Mouse (Mus musculus) CH12.LX (cell line): ENCODE results near the gene Lonp1. TPM values are rescaled to one million over a fixed set of nuclear protein-coding genes. Genes with fewer than 3 reads are reported as not detected.

Source experiments
- DNase-seq: peaks from one replicate; pipeline ENCODE4 v3.0.0-alpha.2; 2013; ENCODE audit errors: extremely low read depth
- H3K27ac ChIP-seq: 2 replicates; pipeline ENCODE4 v1.5.1; 2012; ENCODE audit warnings: low read depth, mild to moderate bottlenecking, control low read depth, moderate library complexity; ENCODE audit not compliant: insufficient read depth
- H3K27me3 ChIP-seq: replicated peaks from 2 replicates; pipeline ENCODE3; 2012; ENCODE audit warnings: inconsistent platforms
- H3K36me3 ChIP-seq, 2 experiments: replicated peaks in 1 of 2; 2 replicates each; pipeline versions ENCODE3 to v1.6.1; 2012; ENCODE audit warnings: inconsistent platforms in 1 of 2, low read length in 1 of 2, mild to moderate bottlenecking in 1 of 2, mixed read lengths in 1 of 2, moderate library complexity in 1 of 2; ENCODE audit not compliant: control insufficient read depth in 1 of 2, insufficient read depth in 1 of 2
- H3K4me1 ChIP-seq, 2 experiments: 2 replicates each; pipeline ENCODE4 v1.6.1; 2012; ENCODE audit warnings: inconsistent platforms in 1 of 2, moderate library complexity in 1 of 2; ENCODE audit not compliant: insufficient read depth in 2 of 2, control insufficient read depth in 1 of 2
- H3K4me2 ChIP-seq: 2 replicates; pipeline ENCODE4 v1.6.1; 2012; ENCODE audit warnings: low read depth, mild to moderate bottlenecking, control low read depth; ENCODE audit not compliant: poor library complexity, insufficient read depth, severe bottlenecking
- H3K4me3 ChIP-seq, 3 experiments: fragments of 150-350 bp in 1 of 3; sonication (generic) in 1 of 3; replicated peaks in 1 of 3; 2 replicates each; pipeline versions ENCODE3 to v1.5.1; 2011 to 2012; ENCODE audit warnings: low read depth in 2 of 3, low read length in 2 of 3, mild to moderate bottlenecking in 2 of 3, moderate library complexity in 2 of 3, control low read depth in 1 of 3, improper control_type of control experiment in 1 of 3, inconsistent platforms in 1 of 3, mixed read lengths in 1 of 3; ENCODE audit not compliant: poor library complexity in 1 of 3
- H3K79me2 ChIP-seq: replicated peaks from 2 replicates; pipeline ENCODE4 v1.6.1; 2012; ENCODE audit warnings: mild to moderate bottlenecking, moderate library complexity; ENCODE audit not compliant: control insufficient read depth, poor library complexity, insufficient read depth, severe bottlenecking; ENCODE audit errors: extremely low read depth
- H3K9ac ChIP-seq: 2 replicates; pipeline ENCODE4 v1.6.1; 2012; ENCODE audit warnings: low read depth, mild to moderate bottlenecking, control low read depth, moderate library complexity; ENCODE audit not compliant: insufficient read depth
- H3K9me3 ChIP-seq: replicated peaks from 2 replicates; pipeline ENCODE3; 2012; ENCODE audit warnings: low read length, inconsistent platforms, mixed read lengths
- MAZ ChIP-seq: IDR thresholded peaks from 2 replicates; pipeline ENCODE4 v1.6.1; 2012; ENCODE audit warnings: low read depth, mild to moderate bottlenecking, inconsistent platforms, low read length, improper control_type of control experiment, moderate library complexity
- dilution Hi-C: fragments of 300-500 bp; cut with MboI; formaldehyde crosslinking; loops from 2 replicates; pipeline ENCODE4 v1.14.3; 2020; ENCODE audit warnings: low sequenced_read_pairs; ENCODE audit not compliant: extremely low pct_unique_long_range_greater_than_20kb, extremely low pct_ligation_motif_present
- in situ Hi-C: fragments of 300-500 bp; cut with MboI; formaldehyde crosslinking; loops from 3 replicates; pipeline ENCODE4 v1.14.3; 2019; ENCODE audit warnings: low sequenced_read_pairs, low pct_ligation_motif_present, low pct_unique_long_range_greater_than_20kb, mixed read lengths
- polyA plus RNA-seq: library from polyadenylated mRNA; unstranded; fragments of >175 nt; gene quantifications from 2 replicates; pipeline ENCODE4 v1.2.1, GENCODE M21; 2012; ENCODE audit warnings: low read depth; ENCODE audit not compliant: insufficient read length
- total RNA-seq, 2 experiments: library from RNA; depleted of rRNA; stranded (reverse); fragments of 300-350 nt in 1 of 2; fragments of >200 nt in 1 of 2; gene quantifications; 2 replicates each; pipeline ENCODE4 v1.2.3; 2012 to 2014

The Lonp1 gene
- total and polyA plus RNA-seq, 3 experiments, result 69.6 to 151 (median 99.4) TPM

DNA sequence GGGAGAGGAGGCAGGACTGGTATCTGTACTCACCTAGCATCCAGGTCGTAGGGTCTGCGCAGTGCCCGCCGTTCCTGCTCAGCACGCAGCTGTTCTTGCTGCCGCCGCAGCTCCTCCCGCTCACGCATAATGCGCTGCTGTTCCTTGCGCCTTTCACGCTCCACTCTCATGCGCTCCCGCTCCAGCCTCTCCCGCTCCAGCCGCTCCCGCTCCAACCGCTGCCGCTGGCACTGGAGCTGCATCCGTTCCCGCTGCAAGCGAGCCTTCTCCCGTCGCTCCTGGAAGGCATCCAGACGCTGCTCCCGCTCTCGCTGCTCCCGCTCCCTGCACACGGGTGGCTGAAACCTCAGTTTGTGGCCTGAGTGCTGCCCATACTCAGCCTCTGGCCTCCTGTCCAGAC lies 60.4 kb downstream of the Lonp1 start:
- Histone ChIP-seq H3K4me3 (no peak overlapping the region), H3K4me2 (no peak overlapping the region), H3K9me3 (no peaks in the 10 kb centered on the region), H3K27me3 (no peaks in the 10 kb centered on the region), H3K79me2 (no peaks in the 10 kb centered on the region), H3K9ac (no peak overlapping the region), H3K27ac (no peak overlapping the region), H3K4me1 (no peaks in the 10 kb centered on the region), H3K36me3 (peaks cover 95 to 99% of the 10 kb centered on the region in 2 experiments)
- dilution Hi-C loops (no loop called here), in situ Hi-C loops (loop anchor here (5.0 kb wide), 1 partner anchor 96 kb away; no protein-coding TSS in a partner anchor)
- TF ChIP-seq MAZ, result no peak
- no peak for DNase-seq

Other genes starting within 250 kb of the Lonp1 start
- 31.6 and 41.1 TPM in 2 replicates for gene Ptprs, start 150.4 kb downstream of the Lonp1 start, total RNA-seq (2012; rRNA removed)
- 10.4 and 11.3 TPM in 2 replicates for gene Ptprs, start 150.4 kb downstream of the Lonp1 start, total RNA-seq (2014; rRNA removed)
- 20.7 and 27.0 TPM in 2 replicates for gene Ptprs, start 150.4 kb downstream of the Lonp1 start, polyA plus RNA-seq
- gene Znrf4, start 114.5 kb downstream of the Lonp1 start, total RNA-seq (2012; rRNA removed), result not detected in 2 replicates
- not detected in 2 replicates for gene Znrf4, start 114.5 kb downstream of the Lonp1 start, total RNA-seq (2014; rRNA removed)
- gene Znrf4, start 114.5 kb downstream of the Lonp1 start, polyA plus RNA-seq, result not detected in 2 replicates
- gene Gm20219, start 72.5 kb downstream of the Lonp1 start, total RNA-seq (2012; rRNA removed), result 0.42 TPM in 2 replicates
- gene Gm20219, start 72.5 kb downstream of the Lonp1 start, total RNA-seq (2014; rRNA removed), result not detected in 2 replicates
- 1.4 and 1.6 TPM in 2 replicates for gene Gm20219, start 72.5 kb downstream of the Lonp1 start, polyA plus RNA-seq
- 74.0 and 85.7 TPM in 2 replicates for gene Safb2, start 42.3 kb downstream of the Lonp1 start, total RNA-seq (2012; rRNA removed)
- gene Safb2, start 42.3 kb downstream of the Lonp1 start, total RNA-seq (2014; rRNA removed), result 13.8 and 16.3 TPM in 2 replicates
- gene Safb2, start 42.3 kb downstream of the Lonp1 start, polyA plus RNA-seq, result 170 and 244 TPM in 2 replicates
- gene Safb, start 42.1 kb downstream of the Lonp1 start, total RNA-seq (2012; rRNA removed), result 75.9 and 88.5 TPM in 2 replicates
- gene Safb, start 42.1 kb downstream of the Lonp1 start, total RNA-seq (2014; rRNA removed), result 19.7 and 25.4 TPM in 2 replicates
- gene Safb, start 42.1 kb downstream of the Lonp1 start, polyA plus RNA-seq, result 135 and 142 TPM in 2 replicates
- gene 2410015M20Rik, start 17.1 kb downstream of the Lonp1 start, total RNA-seq (2012; rRNA removed), result 249 and 272 TPM in 2 replicates
- gene 2410015M20Rik, start 17.1 kb downstream of the Lonp1 start, total RNA-seq (2014; rRNA removed), result 154 TPM in 2 replicates
- 178 and 202 TPM in 2 replicates for gene 2410015M20Rik, start 17.1 kb downstream of the Lonp1 start, polyA plus RNA-seq
- gene Rpl36, start 13.5 kb downstream of the Lonp1 start, total RNA-seq (2012; rRNA removed), result 4,187 and 4,995 TPM in 2 replicates
- gene Rpl36, start 13.5 kb downstream of the Lonp1 start, total RNA-seq (2014; rRNA removed), result 1,342 and 1,734 TPM in 2 replicates
- gene Rpl36, start 13.5 kb downstream of the Lonp1 start, polyA plus RNA-seq, result 1,364 and 1,412 TPM in 2 replicates
- 0.21 and 0.25 TPM in 2 replicates for gene Catsperd, start 1.3 kb upstream of the Lonp1 start, total RNA-seq (2012; rRNA removed)
- gene Catsperd, start 1.3 kb upstream of the Lonp1 start, total RNA-seq (2014; rRNA removed), result 0.16 and 0.49 TPM in 2 replicates
- 0.36 and 0.45 TPM in 2 replicates for gene Catsperd, start 1.3 kb upstream of the Lonp1 start, polyA plus RNA-seq
- gene Ranbp3, start 46.4 kb upstream of the Lonp1 start, total RNA-seq (2012; rRNA removed), result 77.9 and 91.6 TPM in 2 replicates
- gene Ranbp3, start 46.4 kb upstream of the Lonp1 start, total RNA-seq (2014; rRNA removed), result 71.5 and 79.5 TPM in 2 replicates
- gene Ranbp3, start 46.4 kb upstream of the Lonp1 start, polyA plus RNA-seq, result 86.0 and 86.8 TPM in 2 replicates
- gene Ndufa11, start 90.9 kb upstream of the Lonp1 start, total RNA-seq (2012; rRNA removed), result 201 and 207 TPM in 2 replicates
- 97.9 and 124 TPM in 2 replicates for gene Ndufa11, start 90.9 kb upstream of the Lonp1 start, total RNA-seq (2014; rRNA removed)
- 131 and 155 TPM in 2 replicates for gene Ndufa11, start 90.9 kb upstream of the Lonp1 start, polyA plus RNA-seq
- 3.5 and 5.1 TPM in 2 replicates for gene Vmac, start 91.1 kb upstream of the Lonp1 start, total RNA-seq (2012; rRNA removed)
- 3.2 and 4.2 TPM in 2 replicates for gene Vmac, start 91.1 kb upstream of the Lonp1 start, total RNA-seq (2014; rRNA removed)
- gene Vmac, start 91.1 kb upstream of the Lonp1 start, polyA plus RNA-seq, result 3.4 and 3.7 TPM in 2 replicates
- gene Nrtn, start 130.6 kb upstream of the Lonp1 start, total RNA-seq (2012; rRNA removed), result 0.25 and 0.34 TPM in 2 replicates
- gene Nrtn, start 130.6 kb upstream of the Lonp1 start, total RNA-seq (2014; rRNA removed), result not detected in 2 replicates
- gene Nrtn, start 130.6 kb upstream of the Lonp1 start, polyA plus RNA-seq, result not detected in 2 replicates
- 57.5 and 62.1 TPM in 2 replicates for gene Dus3l, start 137.9 kb upstream of the Lonp1 start, total RNA-seq (2012; rRNA removed)
- 32.0 and 35.8 TPM in 2 replicates for gene Dus3l, start 137.9 kb upstream of the Lonp1 start, total RNA-seq (2014; rRNA removed)
- gene Dus3l, start 137.9 kb upstream of the Lonp1 start, polyA plus RNA-seq, result 54.3 and 57.7 TPM in 2 replicates
- 0.71 and 0.93 TPM in 2 replicates for gene Prr22, start 143.4 kb upstream of the Lonp1 start, total RNA-seq (2012; rRNA removed)
- 0.15 and 0.18 TPM in 2 replicates for gene Prr22, start 143.4 kb upstream of the Lonp1 start, total RNA-seq (2014; rRNA removed)
- gene Prr22, start 143.4 kb upstream of the Lonp1 start, polyA plus RNA-seq, result 1.3 and 1.6 TPM in 2 replicates
- gene Rfx2, start 204.1 kb upstream of the Lonp1 start, total RNA-seq (2012; rRNA removed), result 0.46 and 1.1 TPM in 2 replicates
- 0.16 TPM in 1 of 2 replicates, not detected in the other for gene Rfx2, start 204.1 kb upstream of the Lonp1 start, total RNA-seq (2014; rRNA removed)
- gene Rfx2, start 204.1 kb upstream of the Lonp1 start, polyA plus RNA-seq, result 0.34 and 0.35 TPM in 2 replicates
- gene Acsbg2, start 247.6 kb upstream of the Lonp1 start, total RNA-seq (2012; rRNA removed), result not detected in 2 replicates
- gene Acsbg2, start 247.6 kb upstream of the Lonp1 start, total RNA-seq (2014; rRNA removed), result not detected in 2 replicates
- not detected in 2 replicates for gene Acsbg2, start 247.6 kb upstream of the Lonp1 start, polyA plus RNA-seq
- gene 1700061G19Rik, start 248.6 kb upstream of the Lonp1 start, total RNA-seq (2012; rRNA removed), result 0.08 TPM in 1 of 2 replicates, not detected in the other
- not detected in 2 replicates for gene 1700061G19Rik, start 248.6 kb upstream of the Lonp1 start, total RNA-seq (2014; rRNA removed)
- gene 1700061G19Rik, start 248.6 kb upstream of the Lonp1 start, polyA plus RNA-seq, result 0.29 and 0.35 TPM in 2 replicates